Mouse (Mus musculus) spleen, embryonic (tissue): ENCODE data around the gene Cacna1i.

Experiments used
- CTCF ChIA-PET: fragments of 350-600 bp; sonication (Branson Sonifier 250); formaldehyde crosslinking; loops from one replicate; lab custom pipeline; 2022; lab: Charles Lee

Gene Cacna1i

DNA sequence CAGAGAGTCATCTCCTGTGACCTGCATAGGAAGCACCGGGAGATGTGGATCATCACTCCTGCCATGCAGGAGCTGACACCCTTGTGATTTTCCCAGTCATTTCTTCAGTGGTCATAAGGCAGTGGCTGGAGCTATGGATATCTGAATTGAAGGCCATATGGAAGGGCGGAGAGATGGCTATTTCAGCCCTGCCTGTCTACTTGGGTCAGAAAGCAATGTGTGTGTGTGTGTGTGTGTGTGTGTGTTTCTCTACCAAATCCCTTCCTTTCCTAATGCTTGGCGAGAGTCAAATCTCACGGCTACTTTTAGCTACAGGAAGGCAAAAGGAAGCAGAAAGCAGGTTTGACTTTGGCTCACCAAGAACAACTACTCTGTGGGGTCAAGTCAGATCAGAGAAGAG, 39.9 kb downstream of the Cacna1i start:
- CTCF ChIA-PET = interaction anchor here (0.5 to 0.6 kb wide), 2 partner anchors 96 to 309 kb away, joined by 3 to 4 read pairs; no protein-coding TSS in a partner anchor

DNA sequence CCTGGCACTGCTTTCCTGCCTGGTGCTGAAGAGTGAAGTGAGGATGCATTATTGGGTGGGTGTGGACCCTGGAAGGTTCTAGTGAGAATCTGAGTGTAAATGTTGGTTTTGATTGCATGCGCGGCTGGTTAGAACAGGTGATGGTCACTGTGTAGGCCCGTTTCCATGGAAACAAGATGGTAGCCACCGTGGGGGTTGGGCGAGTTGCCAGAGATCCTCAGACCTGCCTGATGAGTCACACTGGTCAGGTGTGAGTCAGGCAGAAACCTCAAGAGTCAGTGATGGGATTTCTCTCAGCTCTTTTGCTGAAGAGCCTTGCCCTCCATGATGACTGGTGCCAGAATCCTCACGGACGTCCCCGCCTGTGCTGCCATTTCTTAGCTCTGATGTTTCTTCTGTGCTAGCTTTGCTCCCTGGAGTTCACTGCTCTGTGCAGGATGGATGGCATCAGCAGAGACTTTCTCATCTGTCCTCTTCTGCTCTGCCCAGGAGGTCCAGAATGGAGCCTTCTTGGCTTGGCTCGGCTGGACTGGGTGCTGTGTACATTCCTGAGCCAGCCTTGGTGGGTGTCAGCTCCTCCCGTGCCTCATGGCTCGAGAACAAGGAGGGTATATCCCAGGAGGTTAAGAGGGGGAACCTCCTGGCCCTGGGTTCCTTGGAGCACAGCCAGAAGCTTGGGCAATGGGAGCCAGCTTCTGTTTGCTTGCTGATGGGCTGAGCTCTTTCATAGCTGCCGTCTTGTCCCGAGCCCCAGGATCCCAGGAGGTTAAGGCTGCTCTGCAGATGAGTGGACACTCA, 40.9 kb downstream of the Cacna1i start:
- CTCF ChIA-PET = interaction anchor here (0.5 to 0.6 kb wide), 2 partner anchors 594 to 1159 kb away, joined by 6 to 14 read pairs; no protein-coding TSS in a partner anchor

DNA sequence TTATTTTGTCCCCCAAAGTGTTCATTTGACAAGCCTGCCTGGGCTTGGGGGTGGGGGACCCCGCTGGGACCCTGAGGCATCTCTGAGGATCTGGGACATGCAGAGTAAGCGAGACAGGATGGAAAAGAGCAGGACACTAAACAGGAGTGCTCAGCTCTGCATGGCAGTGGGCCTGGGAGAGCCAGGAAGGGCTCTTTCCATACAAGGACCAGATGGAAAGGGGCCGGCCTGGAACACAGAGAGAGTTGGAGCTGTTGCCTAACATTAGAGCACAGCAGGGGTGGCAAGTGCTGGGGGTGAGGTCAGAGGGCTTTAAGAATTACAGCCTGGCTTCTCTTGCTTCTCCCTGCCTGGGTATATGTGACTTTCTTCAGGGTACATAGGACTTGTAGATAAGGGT, 43.2 kb downstream of the Cacna1i start:
- CTCF ChIA-PET = interaction anchor here (0.5 to 1.2 kb wide), 2 partner anchors 11 to 460 kb away, joined by 3 read pairs; no protein-coding TSS in a partner anchor

DNA sequence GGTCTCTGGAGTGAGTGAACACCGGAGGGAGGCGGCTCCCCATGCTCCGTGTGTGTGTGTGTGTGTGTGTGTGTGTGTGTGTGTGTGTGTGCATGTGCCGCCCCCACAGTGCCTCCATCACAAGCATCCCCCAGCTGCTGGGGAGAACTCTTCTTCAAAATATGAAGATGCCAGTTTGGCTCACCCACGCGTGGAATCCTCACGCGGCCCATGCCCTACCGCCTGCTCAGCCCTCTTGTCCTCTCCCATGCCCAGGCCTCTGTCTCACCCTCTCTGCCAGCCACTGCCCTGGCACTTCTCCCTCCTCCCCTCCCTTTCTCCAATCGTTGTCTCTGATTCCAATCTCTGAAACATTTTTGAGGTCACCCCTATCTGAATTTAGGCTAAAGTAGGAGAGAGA, 47.7 kb downstream of the Cacna1i start:
- CTCF ChIA-PET = no interaction called here

DNA sequence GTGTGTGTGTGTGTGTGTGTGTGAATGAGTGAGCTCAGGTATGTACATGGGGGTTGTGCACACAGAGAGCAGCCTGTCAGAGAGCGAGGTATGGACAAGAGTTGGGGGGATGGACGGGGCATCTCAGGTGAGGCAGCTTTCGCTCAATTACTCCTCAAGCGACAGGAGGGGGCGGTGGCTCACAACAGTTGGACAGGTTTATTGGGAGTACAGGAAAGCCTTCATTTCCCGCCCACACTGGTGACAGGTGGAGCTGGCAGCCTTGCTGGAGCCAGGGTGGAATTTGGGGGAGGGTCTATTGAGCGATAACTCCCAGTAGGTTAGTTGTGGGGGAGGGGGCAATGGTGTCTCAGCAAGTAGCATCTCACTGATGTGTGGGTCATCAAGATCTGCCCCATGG, 48.2 kb downstream of the Cacna1i start:
- CTCF ChIA-PET = no interaction called here

DNA sequence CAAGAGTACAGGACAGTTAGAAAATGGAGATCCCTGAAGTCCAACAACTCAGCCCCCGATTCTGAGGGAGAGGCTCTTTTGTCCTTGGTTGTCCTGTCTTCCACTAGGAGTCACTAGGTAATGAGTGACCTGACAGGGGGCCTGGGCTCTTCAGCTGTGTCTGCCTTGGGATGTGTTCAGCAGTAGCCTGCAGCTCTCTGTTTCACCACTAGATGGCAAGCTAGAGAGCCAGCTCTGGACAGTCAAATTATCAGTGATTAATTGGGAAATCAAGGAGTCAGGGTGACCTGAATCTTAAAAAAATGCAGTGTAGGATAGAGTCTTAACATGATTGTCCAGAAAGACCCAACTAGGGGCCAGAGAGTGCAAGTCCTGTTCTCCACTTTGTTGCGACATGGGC, 53.3 kb downstream of the Cacna1i start:
- CTCF ChIA-PET = interaction anchor here (0.5 to 1.3 kb wide), 3 partner anchors 10 to 364 kb away, joined by 3 to 10 read pairs (median 4); no protein-coding TSS in a partner anchor

DNA sequence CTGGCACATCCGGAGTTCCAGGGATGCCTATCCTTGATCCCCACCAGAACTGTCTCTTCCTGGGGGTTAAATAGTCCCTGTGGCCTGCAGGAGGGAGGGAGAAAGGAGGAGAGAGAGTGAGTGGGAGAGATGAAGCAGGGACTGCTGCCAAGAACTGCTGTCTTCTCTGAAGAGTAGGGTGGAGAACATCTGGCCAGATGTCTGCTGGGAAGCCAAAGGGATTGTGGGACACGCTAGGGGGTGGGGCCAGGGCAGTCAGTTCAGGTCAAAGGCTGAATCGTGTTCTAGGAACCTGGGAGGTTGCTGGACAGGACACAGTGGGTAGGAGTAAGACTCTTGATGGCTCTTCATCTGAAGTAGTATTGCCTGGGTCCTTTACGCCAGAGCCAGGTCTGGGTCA, 55.4 kb downstream of the Cacna1i start:
- CTCF ChIA-PET = no interaction called here

DNA sequence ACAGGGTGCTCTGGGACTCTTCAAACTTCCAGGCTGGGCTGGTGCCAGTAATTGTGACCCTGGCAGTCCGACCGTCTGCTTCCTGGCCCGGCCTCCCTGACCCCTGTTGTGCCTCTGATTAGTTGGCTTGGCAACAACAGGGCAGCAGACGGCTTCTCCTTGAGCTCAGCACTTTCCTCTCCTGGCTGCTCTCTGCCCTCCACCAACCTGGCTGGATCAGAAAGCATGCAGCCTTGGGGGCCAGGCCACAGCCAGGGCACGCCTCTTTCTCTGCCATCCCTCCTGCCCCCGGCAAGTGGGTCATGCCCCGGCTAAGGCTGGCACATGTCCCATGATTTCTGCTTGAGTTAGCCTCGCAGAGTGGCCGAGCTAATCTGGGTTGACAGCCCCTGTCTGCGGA, 56.0 kb downstream of the Cacna1i start:
- CTCF ChIA-PET = no interaction called here

DNA sequence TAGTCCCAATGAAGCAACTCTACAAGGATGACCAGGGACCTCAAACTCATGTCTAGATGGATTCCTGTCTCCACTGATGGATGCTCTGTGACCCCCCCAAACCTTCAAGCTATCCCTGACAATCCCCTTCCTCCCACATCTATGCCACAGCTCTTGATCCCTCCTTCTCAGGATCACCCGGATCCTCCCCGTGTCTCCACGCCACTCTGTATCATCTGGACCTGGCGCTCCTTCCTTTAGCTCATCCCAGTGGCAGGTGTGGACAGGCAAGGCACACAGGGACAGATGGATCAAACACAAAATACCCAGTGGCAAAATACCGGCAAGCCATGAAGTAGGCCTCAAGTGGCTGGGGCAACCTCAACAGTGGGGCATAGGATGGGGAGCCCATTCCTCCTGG, 56.7 kb downstream of the Cacna1i start:
- CTCF ChIA-PET = interaction anchor here (0.6 to 0.7 kb wide), 2 partner anchors 176 to 241 kb away, joined by 3 to 4 read pairs; no protein-coding TSS in a partner anchor

DNA sequence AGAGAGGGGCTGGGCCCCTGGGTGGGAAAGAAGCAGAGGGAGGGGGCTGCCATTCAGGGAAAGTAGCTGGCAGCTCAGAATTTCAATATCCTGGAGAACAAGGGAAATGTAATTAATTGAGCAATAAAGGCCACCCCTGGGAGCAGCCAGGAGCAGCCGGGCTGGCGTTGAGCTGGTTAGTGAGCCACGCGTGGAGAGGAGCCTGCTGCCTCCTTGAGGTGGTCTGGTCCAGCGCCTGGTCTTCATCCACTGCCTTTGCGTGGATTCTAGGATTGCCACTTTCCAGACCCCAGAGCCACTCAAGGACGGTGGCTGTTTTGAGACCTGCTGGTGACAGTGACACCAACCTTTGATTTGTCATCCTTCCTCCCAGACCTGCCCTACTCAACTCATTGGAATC, 59.5 kb downstream of the Cacna1i start:
- CTCF ChIA-PET = no interaction called here

DNA sequence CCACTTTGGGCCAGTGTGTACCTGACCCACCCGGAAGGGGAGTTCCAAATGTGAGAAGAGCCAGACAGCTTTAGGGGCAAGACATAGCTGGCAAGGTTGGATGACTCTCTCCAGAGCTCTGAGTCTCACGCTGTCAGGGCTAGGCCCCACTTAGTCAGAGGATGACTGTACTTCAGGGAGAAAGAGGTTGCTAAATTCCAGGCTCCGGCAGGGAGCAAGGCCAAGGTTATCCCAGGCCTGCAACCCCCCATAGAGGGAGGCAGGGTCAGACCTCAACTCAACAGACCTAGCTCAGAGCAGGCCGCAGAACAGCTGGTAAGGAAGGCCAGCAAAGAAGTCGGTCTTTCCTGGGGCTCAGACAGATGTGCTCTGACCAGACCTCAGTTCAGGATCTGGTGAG, 63.4 kb downstream of the Cacna1i start:
- CTCF ChIA-PET = no interaction called here

DNA sequence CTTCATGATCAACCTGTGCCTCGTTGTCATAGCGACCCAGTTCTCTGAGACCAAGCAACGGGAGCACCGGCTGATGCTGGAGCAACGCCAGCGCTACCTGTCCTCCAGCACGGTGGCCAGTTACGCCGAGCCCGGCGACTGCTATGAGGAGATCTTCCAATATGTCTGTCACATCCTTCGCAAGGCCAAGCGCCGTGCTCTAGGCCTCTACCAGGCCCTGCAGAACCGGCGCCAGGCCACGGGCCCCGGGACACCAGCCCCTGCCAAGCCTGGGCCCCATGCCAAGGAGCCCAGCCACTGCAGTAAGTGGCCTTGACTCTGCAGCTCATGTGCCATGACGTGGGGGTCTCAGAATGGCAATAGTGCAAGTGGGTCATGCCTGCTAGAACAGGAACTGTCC, 71.8 kb downstream of the Cacna1i start:
- CTCF ChIA-PET = no interaction called here

DNA sequence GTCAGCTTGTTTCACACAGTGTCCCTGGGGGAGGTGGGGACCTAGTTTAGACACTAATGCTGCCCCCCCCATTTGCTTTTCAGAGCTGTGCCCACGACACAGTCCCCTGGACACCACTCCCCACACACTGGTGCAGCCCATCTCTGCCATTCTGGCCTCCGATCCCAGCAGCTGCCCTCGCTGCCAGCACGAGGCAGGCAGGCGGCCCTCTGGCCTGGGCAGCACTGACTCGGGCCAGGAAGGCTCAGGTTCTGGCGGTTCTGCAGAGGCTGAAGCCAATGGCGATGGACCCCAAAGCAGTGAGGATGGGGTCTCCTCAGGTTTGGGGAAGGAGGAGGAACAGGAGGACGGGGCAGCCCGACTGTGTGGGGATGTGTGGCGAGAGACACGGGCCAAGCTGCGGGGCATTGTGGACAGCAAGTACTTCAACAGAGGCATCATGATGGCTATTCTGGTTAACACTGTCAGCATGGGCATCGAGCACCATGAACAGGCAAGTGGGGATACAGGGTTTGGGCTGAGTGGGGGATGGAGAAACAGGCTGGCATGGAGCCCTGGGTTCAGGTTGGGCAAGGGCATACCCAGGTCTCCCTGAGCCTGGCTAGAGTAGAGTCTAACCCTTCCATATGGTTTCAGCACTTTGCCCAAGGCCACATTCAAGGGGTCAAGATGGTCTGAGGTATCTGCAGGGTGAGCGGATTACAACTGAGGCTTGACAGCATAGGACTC, 74.9 kb downstream of the Cacna1i start:
- CTCF ChIA-PET = no interaction called here

DNA sequence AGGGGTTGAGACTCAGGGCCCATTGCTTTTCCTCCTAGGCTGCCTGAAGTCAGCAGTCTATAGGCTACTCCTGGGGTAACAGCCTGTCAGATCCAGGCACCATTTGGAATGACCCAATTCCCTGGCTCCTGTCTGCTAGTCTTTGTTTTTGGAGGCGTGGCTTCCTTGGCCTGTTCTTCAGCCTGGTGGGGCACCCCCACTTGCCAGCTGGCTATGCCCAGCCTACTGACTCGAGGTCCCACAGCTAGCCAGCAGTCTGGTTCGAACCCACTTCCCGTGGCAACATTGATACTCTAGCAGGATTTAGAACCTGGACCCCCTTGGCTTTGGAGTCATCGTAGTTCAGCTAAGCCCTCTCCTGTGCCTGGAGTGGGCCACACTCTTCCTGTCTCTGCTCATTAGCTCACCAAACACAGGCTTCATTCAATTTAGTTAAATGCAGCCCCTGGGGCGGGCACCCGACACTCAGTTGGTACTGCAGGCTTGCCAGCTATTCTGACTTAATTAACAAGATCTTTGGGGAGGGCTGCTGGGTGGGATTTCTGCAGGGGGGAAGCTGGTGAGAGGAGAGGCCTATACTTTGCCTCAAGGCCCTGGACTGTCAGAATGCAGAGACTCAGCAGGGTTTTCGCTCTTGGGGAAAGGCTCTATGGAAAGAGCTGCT, 75.6 kb downstream of the Cacna1i start:
- CTCF ChIA-PET = no interaction called here

DNA sequence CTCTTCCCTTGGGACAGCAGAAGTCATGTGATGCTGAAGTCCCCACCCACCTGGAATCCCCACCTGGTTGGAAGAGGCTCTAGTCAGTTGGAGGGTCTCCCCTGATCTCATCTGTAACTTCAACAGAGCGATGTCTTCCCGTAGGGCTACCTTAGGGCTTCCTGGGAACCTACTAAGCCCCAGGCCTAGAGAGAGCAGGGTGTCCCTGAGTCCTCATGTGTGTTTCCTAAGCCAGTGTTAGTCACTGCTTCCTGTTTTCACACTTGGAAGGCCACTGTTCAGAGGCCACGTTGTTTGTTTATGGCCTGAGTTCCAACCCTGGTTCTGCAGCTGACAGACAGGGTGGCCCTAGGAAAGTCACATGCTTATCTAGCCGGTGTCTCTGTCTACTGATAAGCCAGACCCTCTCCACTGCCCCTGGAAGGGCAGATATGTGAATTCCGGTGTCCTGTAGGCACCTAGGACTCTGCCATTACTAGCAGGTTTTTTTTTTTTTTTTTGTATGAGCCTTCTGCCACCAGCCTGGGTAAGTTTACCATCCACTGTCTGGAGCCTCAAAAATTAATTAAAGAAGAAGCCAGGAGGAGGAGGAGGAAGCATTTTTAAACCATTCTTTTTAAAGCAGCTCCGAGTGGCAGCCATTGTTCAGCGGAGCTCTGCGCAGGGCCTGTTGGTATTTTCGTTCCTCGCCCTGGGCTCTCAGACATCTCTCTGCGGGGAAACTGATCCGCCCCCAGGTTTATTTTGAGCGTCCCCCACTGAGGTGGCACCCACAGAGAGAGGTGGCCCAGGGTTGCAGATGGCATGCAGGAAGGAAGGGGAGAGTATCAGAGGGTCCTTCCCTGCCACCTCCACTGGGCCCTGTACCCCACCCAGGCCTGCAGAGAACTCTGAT, 77.0 kb downstream of the Cacna1i start:
- CTCF ChIA-PET = interaction anchor here (0.6 to 0.7 kb wide), 2 partner anchors 15 to 347 kb away, joined by 5 to 6 read pairs; partner anchors contain the start of gene Tnrc6b

DNA sequence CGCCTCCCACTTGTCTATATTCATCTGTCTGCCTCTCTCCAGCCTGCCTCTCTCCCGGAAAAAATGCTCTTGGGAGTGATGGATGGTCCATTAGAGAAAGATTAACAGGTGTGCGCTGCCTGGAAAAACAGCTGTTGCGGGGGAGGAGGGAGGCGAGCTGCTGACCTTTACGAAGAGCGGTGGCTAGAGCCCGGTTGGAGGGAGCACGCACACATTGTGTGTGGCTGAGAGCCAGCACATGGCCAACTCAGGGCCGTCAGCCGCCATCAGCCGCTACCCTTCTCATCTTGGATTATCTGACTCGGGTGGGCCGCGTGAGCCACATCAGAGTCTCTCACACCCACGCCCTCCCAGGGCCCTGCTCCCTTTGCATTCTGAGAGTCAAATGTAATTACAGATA, 79.9 kb downstream of the Cacna1i start:
- CTCF ChIA-PET = no interaction called here

DNA sequence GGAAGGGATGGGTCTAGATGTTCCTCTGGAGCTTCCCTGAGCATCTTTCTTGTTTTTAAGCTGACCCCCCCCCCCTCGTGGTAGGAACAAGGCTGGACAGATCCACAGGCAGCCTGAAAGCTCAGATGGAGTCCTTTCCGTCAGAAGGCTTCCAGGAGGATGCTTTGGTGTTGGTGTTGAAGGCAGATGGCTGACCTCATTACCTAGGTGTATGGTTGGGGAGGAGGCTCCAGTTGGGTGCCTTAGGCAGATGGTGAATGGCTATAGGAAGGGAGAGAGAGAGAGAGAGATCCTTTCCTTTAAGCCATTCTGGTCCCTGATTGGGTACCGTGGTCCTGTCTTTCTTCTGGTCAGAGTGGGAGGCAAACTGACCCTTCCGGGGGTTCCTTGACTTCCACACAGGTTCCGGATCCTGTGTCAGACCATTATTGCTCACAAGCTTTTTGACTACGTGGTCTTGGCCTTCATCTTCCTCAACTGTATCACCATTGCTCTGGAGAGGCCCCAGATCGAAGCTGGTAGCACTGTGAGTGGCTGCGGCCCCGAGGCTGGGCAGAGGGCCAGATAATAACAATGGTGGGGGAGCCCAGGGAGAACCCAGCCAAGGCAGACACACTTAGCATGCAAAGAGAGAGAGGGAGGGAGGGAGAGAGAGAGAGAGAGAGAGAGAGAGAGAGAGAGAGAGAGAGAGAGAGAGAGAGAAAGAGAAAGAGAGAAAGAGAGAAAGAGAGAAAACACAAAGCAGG, 86.4 kb downstream of the Cacna1i start:
- CTCF ChIA-PET = interaction anchor here (0.6 kb wide), 1 partner anchor 1025 kb away, joined by 6 read pairs; no protein-coding TSS in a partner anchor

DNA sequence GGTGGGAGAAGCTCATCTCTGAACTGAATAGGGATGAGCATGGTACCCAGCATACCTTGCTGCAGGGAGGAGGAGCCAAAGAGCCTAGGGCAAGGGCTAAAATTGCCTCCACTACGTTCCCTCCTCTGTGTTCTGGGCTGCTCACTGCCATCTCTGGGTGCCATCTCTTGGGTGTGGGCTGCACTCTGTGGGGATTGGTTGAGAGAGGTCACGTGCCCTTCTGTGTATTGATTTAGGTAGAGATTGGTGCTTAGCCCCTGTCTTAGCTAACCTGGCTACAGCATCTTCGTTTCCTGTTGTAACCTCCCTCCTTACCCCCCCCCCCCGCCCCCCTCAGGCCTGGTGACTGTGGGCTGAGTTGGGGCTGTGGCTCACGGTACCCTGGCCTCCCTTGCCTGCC, 87.8 kb downstream of the Cacna1i start:
- CTCF ChIA-PET = no interaction called here

DNA sequence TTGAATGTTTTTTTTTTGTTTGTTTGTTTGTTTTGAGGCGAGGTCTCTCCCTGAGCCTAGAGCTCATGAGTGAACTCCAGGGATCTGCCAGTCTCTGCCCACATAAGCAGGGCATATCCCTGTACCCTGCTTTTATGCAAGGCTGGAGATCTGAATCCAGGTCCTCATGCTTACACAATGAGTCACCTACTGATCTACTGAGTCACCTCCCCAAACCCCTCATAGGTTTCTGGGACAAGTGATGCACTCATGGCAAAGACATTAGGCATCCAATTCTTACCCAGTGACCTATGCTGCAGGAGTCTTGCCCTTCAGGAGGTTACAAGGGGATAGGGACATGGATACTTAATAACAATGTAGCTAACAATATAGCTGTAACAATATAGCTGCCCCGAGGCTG, 100.1 kb downstream of the Cacna1i start:
- CTCF ChIA-PET = interaction anchor here (0.7 kb wide), 1 partner anchor 390 kb away, joined by 3 read pairs; no protein-coding TSS in a partner anchor

DNA sequence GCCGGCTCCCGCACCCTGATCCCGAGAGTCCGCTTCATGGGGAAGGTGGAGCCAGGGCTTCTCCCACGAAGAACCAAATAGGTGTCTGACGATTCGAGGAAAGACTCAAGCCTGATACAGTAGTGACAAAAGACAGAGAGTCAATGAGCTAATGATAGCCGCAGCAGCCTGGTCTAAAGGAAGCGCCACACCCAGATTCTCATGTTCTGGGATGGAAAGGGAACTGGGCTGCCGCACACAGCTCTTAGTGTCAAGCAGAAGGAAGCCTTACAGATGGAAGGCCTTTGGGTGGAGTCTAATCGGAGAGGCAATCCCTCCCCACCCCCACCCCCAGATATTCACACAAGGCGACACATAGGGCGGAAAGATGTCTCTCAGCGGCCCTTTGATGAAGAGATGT, 104.8 kb downstream of the Cacna1i start:
- CTCF ChIA-PET = interaction anchor here (1.0 kb wide), 1 partner anchor 9 kb away, joined by 3 read pairs; no protein-coding TSS in a partner anchor
